Mouse (Mus musculus) liver, postnatal 0 days (tissue): ENCODE measurements around the gene Fat4. TPM values are rescaled to one million over a fixed set of nuclear protein-coding genes. Genes with fewer than 3 reads are reported as not detected.

Experiments used
- ATAC-seq: fragments of 200-750 bp; cut with Nextera tagmentation; 2 replicates; pipeline ENCODE4 v1.8.0; 2017; ENCODE audit warnings: mild to moderate bottlenecking, moderate library complexity
- DNase-seq: peaks from one replicate; pipeline ENCODE4 v3.0.0-alpha.2; 2016
- H3K27ac ChIP-seq: fragments of 300-500 bp; sonication (generic); 2 replicates; pipeline ENCODE4 v1.5.1; 2014; ENCODE audit warnings: antibody characterized with exemption, moderate library complexity, mild to moderate bottlenecking, low read depth
- H3K27me3 ChIP-seq: fragments of 300-500 bp; sonication (generic); 2 replicates; pipeline ENCODE4 v1.6.1; 2014; ENCODE audit warnings: low read length, control low read depth, mixed read lengths; ENCODE audit not compliant: insufficient read depth
- H3K36me3 ChIP-seq: fragments of 300-500 bp; sonication (generic); replicated peaks from 2 replicates; pipeline ENCODE4 v1.6.1; 2014; ENCODE audit warnings: mild to moderate bottlenecking, control low read depth, low read length, moderate library complexity, mixed read lengths; ENCODE audit not compliant: insufficient read depth
- H3K4me1 ChIP-seq: fragments of 300-500 bp; sonication (generic); 2 replicates; pipeline ENCODE4 v1.6.1; 2014; ENCODE audit warnings: antibody characterized with exemption, mild to moderate bottlenecking, control low read depth; ENCODE audit not compliant: insufficient read depth
- H3K4me2 ChIP-seq: fragments of 300-500 bp; sonication (generic); 2 replicates; pipeline ENCODE4 v1.6.1; 2014; ENCODE audit warnings: low read depth, mild to moderate bottlenecking, low read length, moderate library complexity, mixed read lengths
- H3K4me3 ChIP-seq: fragments of 300-500 bp; sonication (generic); 2 replicates; pipeline ENCODE4 v1.5.1; 2014; ENCODE audit warnings: low read depth, low read length
- H3K9ac ChIP-seq: fragments of 300-500 bp; sonication (generic); replicated peaks from 2 replicates; pipeline ENCODE4 v1.6.1; 2014; ENCODE audit warnings: mild to moderate bottlenecking, moderate library complexity
- H3K9me3 ChIP-seq: fragments of 300-500 bp; sonication (generic); 2 replicates; pipeline ENCODE4 v1.6.1; 2016; ENCODE audit warnings: mild to moderate bottlenecking, control low read depth, low read length, mixed read lengths
- CTCF ChIP-seq: sonication (generic); IDR thresholded peaks from 2 replicates; pipeline ENCODE4 v1.5.1; 2016; ENCODE audit warnings: antibody characterized with exemption, low read depth
- EP300 ChIP-seq: IDR thresholded peaks from 2 replicates; pipeline ENCODE4 v1.6.1; 2016; ENCODE audit warnings: antibody characterized with exemption, low read depth, mild to moderate bottlenecking
- WGBS: fragments of 180-500 bp; shearing (Covaris S2); extraction: QIAGEN DNeasy Blood & Tissue Kit; methylation state at CpG from one replicate; pipeline ENCODE4 v1.1.7; 2014; ENCODE audit not compliant: insufficient replicate concordance; 5-methylcytosine and 5-hydroxymethylcytosine counted together
- polyA plus RNA-seq: library from polyadenylated mRNA; unstranded; fragments of >200 nt; fragmentation: Nextera tagmentation; extraction: Ambion mirVana; gene quantifications from 2 replicates; pipeline ENCODE4 v1.2.1, GENCODE M21; 2015

Fat4 gene
- polyA plus RNA-seq, 1 experiment from 2014 or later: 0.26 TPM

DNA sequence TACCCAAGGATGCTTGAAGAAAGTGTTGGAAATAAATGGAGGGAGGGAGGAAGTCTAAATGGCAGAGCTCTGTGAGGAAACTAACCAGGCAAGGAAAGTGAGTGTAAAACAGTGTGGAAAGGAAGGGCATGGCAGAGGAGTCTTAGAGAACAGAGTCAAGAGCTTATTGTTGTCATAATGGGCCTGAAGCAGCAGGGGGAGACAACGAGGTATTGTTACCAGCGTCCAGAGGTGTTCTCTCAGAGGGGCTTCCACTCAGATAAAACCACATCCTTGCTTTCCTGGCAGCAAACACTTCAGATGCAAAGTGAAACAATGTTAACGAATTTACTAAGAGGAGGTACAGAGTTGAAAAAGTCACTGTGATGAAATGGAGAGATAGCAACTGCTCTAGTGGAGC is 33.1 kb upstream of the Fat4 start:
- Histone ChIP-seq H3K4me1 (no peaks in the 10 kb centered on the region), H3K27me3 (no peaks in the 10 kb centered on the region), H3K4me3 (no peak overlapping the region), H3K36me3 (no peaks in the 10 kb centered on the region), H3K27ac (no peak overlapping the region), H3K9me3 (no peaks in the 10 kb centered on the region), H3K4me2 (no peak overlapping the region), H3K9ac (no peak overlapping the region)
- TF ChIP-seq EP300 (no peak), CTCF (peak; percentile 38; the same call in 1 of the 2 replicates)
- ATAC-seq: no peak
- DNase-seq: no peak
- WGBS: 9% methylated on average over 3 of the region's 3 CpGs

DNA sequence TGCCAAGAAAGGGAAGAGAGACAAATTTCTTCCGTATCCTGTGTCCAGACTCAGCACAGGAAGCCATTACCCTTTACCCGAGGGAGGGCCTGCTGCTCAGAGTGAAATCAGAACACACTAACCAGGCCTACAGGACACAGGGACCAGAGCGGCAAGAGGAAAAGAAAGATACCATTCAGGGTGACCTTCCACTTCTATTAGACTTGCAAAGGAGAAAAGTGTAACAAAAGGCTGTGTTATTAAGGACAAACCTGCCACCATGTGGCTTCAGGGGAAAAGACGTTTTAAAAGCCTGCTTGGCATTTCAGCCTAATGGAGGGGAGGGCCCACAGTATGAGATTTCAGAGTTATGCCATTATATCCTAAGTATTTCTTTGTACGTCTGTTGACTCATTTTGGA is 26.1 kb upstream of the Fat4 start:
- H3K27ac ChIP-seq: no peak overlapping the region
- no peaks in the 10 kb centered on the region for H3K4me1 ChIP-seq
- no peaks in the 10 kb centered on the region for H3K9me3 ChIP-seq
- no peak for DNase-seq
- no peak for TF ChIP-seq EP300
- TF ChIP-seq CTCF: 0 out of 2 replicates have a peak, but pooled peaks have one; percentile 13
- H3K9ac ChIP-seq: no peak overlapping the region
- no peak overlapping the region for H3K4me3 ChIP-seq
- no peaks in the 10 kb centered on the region for H3K36me3 ChIP-seq
- ATAC-seq: no peak
- no peaks in the 10 kb centered on the region for H3K27me3 ChIP-seq
- 47% methylated on average over 5 of the region's 5 CpGs for WGBS
- no peak overlapping the region for H3K4me2 ChIP-seq

DNA sequence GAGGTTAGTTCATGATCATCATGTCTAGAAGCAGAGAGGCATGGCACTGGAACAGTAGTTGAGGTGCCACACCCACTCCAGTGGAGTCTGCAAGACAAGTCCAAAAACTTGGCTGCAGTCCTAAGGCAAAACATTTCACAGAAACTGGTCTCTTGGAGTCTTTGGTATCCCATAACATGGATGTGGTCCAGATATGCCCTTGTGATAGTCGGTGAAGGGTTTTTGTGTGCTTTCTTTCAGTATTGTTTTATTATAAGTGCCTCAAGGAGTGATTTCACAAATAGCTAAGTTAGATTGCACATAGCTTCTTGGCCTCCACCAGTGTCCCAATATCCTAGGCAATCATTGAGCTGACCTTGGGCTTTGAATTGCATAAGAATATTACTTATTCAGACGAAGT is 15.4 kb upstream of the Fat4 start:
- no peaks in the 10 kb centered on the region for H3K36me3 ChIP-seq
- no peaks in the 10 kb centered on the region for H3K9me3 ChIP-seq
- no peak overlapping the region for H3K4me3 ChIP-seq
- no peak overlapping the region for H3K9ac ChIP-seq
- DNase-seq (no peak), ATAC-seq (no peak)
- H3K27me3 ChIP-seq: no peaks in the 10 kb centered on the region
- no peaks in the 10 kb centered on the region for H3K4me1 ChIP-seq
- H3K27ac ChIP-seq: no peak overlapping the region
- WGBS: 69% methylated on average over 2 of the region's 2 CpGs
- H3K4me2 ChIP-seq: no peak overlapping the region
- TF ChIP-seq EP300 (no peak), CTCF (no peak)

DNA sequence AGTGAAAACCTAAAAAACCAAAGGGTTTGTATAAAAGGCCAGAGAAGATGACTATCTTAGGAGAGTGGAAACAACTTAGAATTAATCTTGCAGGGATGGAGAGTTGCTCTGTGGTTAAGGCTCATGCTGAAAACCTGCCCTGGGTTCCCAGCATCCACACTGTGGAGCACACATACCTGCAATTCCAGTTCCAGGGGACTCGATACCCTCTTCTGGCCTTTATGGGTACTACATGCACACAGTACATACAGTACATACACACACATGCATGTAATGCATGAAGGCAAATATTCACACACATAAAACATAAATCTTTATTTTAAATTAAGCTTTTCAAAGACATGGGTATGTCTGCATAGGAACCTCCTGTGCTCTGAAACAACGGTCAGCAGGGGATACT is 10.9 kb upstream of the Fat4 start:
- 74% methylated on average over 2 of the region's 2 CpGs for WGBS
- no peaks in the 10 kb centered on the region for H3K27me3 ChIP-seq
- peak; percentile 24; the same call in 1 of the 2 replicates for TF ChIP-seq CTCF
- TF ChIP-seq EP300: no peak
- no peak overlapping the region for H3K9ac ChIP-seq
- H3K4me3 ChIP-seq: no peak overlapping the region
- H3K27ac ChIP-seq: no peak overlapping the region
- H3K4me2 ChIP-seq: no peak overlapping the region
- H3K4me1 ChIP-seq: no peaks in the 10 kb centered on the region
- H3K9me3 ChIP-seq: no peaks in the 10 kb centered on the region
- no peak for DNase-seq
- no peaks in the 10 kb centered on the region for H3K36me3 ChIP-seq
- ATAC-seq: no peak

DNA sequence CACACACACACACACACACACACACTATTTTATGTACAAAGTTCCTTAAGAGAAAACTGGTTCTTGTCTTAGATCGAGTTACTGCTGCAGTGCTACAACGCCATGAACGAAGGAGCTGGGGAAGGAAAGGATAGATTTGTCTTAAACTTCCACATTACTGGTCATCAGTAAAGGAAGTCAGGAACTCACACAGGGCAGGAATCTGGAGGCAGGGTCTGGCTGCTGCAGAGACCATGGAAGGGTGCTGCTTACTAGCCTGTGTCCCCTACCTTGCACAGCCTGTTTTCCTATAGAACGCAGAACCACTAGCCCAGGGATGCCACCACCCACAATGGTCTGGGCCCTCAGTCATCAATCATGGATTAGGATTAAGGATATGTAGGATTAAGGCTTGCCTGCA is 10.0 kb upstream of the Fat4 start:
- Histone ChIP-seq H3K27ac (no peak overlapping the region), H3K9ac (no peak overlapping the region), H3K36me3 (no peaks in the 10 kb centered on the region), H3K27me3 (no peaks in the 10 kb centered on the region), H3K4me3 (no peak overlapping the region), H3K4me2 (no peak overlapping the region), H3K4me1 (no peaks in the 10 kb centered on the region), H3K9me3 (no peaks in the 10 kb centered on the region)
- ATAC-seq (no peak), DNase-seq (no peak)
- 89% methylated on average over 4 of the region's 4 CpGs for WGBS
- TF ChIP-seq CTCF (no peak), EP300 (no peak)

DNA sequence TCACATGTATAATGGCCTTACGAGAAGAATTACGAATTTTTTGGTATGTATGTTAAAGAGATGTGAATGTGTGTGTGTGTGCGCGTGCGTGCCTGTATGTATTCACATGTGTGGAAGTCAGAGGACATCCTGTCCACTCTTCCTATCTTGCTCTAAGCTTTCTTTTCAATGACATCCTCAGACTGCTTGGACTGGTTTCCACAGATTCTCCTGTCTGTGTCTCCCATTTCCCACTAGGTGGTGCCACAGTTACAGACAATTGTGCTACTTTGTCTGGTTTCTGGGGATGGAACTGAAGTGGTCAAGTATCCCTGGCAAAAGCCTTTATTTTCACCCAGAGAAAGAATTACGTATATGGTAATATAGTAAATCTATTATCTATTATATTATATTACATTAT is 4.0 kb upstream of the Fat4 start:
- Histone ChIP-seq H3K4me2 (no peak overlapping the region), H3K4me3 (no peak overlapping the region), H3K9me3 (no peaks in the 10 kb centered on the region), H3K9ac (no peak overlapping the region), H3K27me3 (peaks cover 39% of the 10 kb centered on the region), H3K27ac (no peak overlapping the region), H3K36me3 (no peaks in the 10 kb centered on the region), H3K4me1 (peaks cover 11% of the 10 kb centered on the region)
- no peak for DNase-seq
- WGBS: 51% methylated on average over 6 of the region's 6 CpGs
- no peak for TF ChIP-seq EP300
- TF ChIP-seq CTCF: peak; percentile 71
- ATAC-seq: no peak

DNA sequence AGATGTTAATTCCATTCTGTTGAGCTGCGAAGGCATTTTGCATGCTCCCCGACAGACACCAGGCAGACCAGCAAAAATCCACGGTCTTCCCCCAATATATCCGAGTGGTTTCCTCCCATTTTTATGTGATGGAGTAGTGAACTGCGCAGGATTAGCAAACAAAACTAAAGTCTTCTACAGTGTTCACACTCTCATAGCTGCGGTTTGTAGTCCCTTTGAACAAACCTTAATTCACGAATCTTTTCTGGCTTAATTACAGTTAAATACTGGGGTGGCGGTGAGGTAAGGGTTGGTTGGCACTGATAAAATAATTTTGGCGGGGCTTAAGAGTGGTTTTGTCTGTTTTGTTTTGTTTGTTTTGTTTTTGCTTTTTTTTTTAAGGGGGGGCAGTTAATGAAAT is 3.1 kb upstream of the Fat4 start:
- no peak overlapping the region for H3K4me2 ChIP-seq
- no peak for ATAC-seq

More for the DNA sequence above, 3.1 kb upstream of the Fat4 start:
- no peak for DNase-seq
- peaks cover 47% of the 10 kb centered on the region for H3K27me3 ChIP-seq
- 54% methylated on average over 9 of the region's 9 CpGs for WGBS
- H3K9me3 ChIP-seq: no peaks in the 10 kb centered on the region
- no peak overlapping the region for H3K4me3 ChIP-seq
- H3K27ac ChIP-seq: no peak overlapping the region
- H3K9ac ChIP-seq: no peak overlapping the region
- TF ChIP-seq EP300 (no peak), CTCF (no peak)
- peaks cover 15% of the 10 kb centered on the region for H3K4me1 ChIP-seq
- H3K36me3 ChIP-seq: no peaks in the 10 kb centered on the region
